Mouse (Mus musculus): Measurements from ENCODE around the gene Cyp4a12b. TPM values are rescaled to one million over a fixed set of nuclear protein-coding genes. Genes with fewer than 3 reads are reported as not detected.
"Not testable (repeated sequence)": the region's sequence is repeated elsewhere in the genome, so short reads cannot be mapped to it uniquely, and the experiment has no call there.

The Cyp4a12b gene
- not detected in 2 replicates for polyA plus RNA-seq (2011; ENCODE audit: insufficient read depth, insufficient read length, low replicate concordance, missing spikeins)

GRCm38 (mm10) chr4:115411324-115411723, at the start of gene Cyp4a12b:
TSS of gene Cyp4a12b (plus strand) at chr4:115411624.
- H3K27ac ChIP-seq (ENCODE audit: control insufficient read depth, insufficient read depth, low read depth, low read length, poor library complexity); H3K4me1 ChIP-seq (ENCODE audit: control insufficient read depth, insufficient read depth, low read length); H3K4me3 ChIP-seq (replicated peaks; ENCODE audit: control insufficient read depth, low read depth, low read length): not testable (repeated sequence)

DNA sequence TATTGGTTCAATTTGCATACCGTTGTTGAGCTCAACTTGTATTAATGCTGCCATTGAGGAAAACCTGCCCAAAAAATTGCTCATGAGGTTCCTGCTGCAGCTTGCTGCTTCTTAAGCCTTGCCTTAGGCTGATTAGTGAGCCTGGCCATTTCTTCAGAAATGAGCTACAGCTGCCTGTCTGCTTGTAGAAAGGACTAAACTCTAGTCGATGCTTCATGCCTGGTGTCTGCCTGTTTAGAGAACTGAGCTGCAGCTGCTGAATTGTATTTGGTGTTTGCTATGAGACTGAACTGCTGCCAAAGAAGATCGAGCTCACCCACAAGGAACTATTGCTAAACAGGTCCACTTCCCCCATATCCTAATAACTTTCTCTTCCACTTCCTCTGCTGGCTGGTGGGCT, 45.8 kb upstream of the Cyp4a12b start:
- WGBS = 38% methylated on average over 3 of the region's 3 CpGs
- not testable (repeated sequence) for H3K4me1 ChIP-seq (ENCODE audit: control insufficient read depth, insufficient read depth, low read length); H3K27ac ChIP-seq (ENCODE audit: control insufficient read depth, insufficient read depth, low read depth, low read length, poor library complexity); H3K4me3 ChIP-seq (replicated peaks; ENCODE audit: control insufficient read depth, low read depth, low read length)

- not testable (repeated sequence) for H3K4me3 ChIP-seq (replicated peaks; ENCODE audit: control insufficient read depth, low read depth, low read length); H3K27ac ChIP-seq (ENCODE audit: control insufficient read depth, insufficient read depth, low read depth, low read length, poor library complexity); H3K4me1 ChIP-seq (ENCODE audit: control insufficient read depth, insufficient read depth, low read length)
These were observed 43.4 kb upstream of the Cyp4a12b start for GRCm38 (mm10) chr4:115368067-115368466.

DNA sequence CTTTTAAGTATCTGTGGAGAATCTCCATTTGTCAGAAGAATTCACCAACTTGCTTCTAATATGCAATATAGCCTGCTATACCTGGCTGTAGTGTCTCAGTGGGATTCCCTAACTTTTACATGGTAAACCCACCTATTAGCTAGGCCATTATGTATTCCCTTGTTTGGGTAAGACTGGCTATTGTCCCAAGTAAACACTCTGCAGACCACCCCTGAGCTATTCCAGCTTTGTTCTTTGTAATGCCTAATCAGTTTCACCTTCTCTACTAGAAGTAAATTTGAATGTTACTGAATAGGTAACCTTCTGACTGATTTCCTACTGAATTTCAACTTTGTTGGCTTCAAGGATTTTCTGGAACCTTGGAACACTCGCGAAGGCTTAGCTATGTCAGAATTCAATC, 15.2 kb upstream of the Cyp4a12b start:
- H3K27ac ChIP-seq (ENCODE audit: control insufficient read depth, insufficient read depth, low read depth, low read length, poor library complexity); H3K4me3 ChIP-seq (replicated peaks; ENCODE audit: control insufficient read depth, low read depth, low read length); H3K4me1 ChIP-seq (ENCODE audit: control insufficient read depth, insufficient read depth, low read length): not testable (repeated sequence)
- 89% methylated on average over 2 of the region's 2 CpGs for WGBS

- H3K4me3 ChIP-seq (replicated peaks; ENCODE audit: control insufficient read depth, low read depth, low read length); H3K27ac ChIP-seq (ENCODE audit: control insufficient read depth, insufficient read depth, low read depth, low read length, poor library complexity); H3K4me1 ChIP-seq (ENCODE audit: control insufficient read depth, insufficient read depth, low read length): not testable (repeated sequence)
These were observed 14.5 kb upstream of the Cyp4a12b start for GRCm38 (mm10) chr4:115396950-115397349.

DNA sequence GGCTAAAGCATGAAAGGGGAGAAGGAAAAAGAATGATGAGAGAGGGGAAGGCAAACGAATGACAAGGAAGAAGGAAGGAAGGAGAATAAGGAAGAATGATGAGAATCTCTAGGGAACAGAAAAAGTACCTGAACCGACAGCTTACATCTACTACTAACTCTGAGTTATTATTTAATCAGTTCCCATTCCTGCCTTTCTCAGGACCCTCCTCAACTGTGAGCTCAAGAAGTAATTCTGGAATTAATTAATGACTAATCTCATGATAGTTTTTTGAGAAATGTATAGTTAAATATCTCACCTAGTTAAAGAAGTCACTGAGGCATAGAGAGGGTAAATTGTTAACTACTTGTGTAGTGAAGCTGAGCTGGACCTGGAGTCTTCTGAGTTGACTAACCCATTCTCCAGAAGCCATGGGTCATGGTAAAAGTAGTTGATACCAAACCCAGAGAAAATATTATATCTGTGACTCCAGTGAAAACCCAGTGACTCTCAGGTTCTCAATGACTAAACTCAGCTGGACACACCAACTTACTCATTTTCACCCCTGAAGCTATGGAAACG, 39.2 kb downstream of the Cyp4a12b start:
- Histone ChIP-seq H3K4me3 (replicated peaks; ENCODE audit: control insufficient read depth, low read depth, low read length) (no peak overlapping the region), H3K27ac (ENCODE audit: control insufficient read depth, insufficient read depth, low read depth, low read length, poor library complexity) (no peak overlapping the region), H3K4me1 (ENCODE audit: control insufficient read depth, insufficient read depth, low read length) (no peaks in the 10 kb centered on the region)
- TF ChIP-seq CTCF (IDR thresholded peaks at IDR 0.05; ENCODE audit: control insufficient read depth, insufficient read depth, low read length) (no peak), POLR2A (IDR thresholded peaks at IDR 0.05; ENCODE audit: borderline replicate concordance, control insufficient read depth, low read depth, low read length) (no peak)
- WGBS = 31% methylated on average over 3 of the region's 3 CpGs

DNA sequence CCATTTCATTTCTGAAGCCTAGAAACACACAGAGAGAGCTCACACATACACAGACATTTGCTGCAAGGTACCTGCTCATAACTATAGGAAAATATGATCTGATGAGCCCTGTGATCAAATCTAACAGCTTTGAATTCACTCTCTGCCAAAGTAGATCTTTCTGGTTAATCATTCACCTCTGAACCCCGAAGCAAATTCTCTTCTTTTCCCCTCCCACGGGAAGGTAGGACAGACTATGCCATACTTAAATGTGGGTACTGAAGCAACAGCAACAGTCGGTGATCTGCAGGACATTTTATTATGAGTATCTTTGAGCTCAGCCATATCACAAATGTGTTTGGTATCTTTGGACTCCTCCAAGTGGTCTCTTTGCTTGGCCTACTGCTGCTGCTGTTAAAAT, 40.9 kb downstream of the Cyp4a12b start, which contains the start of gene Cyp4a30b:
TSS of gene Cyp4a30b (plus strand) at position 301 of the 400 bp plus-strand sequence.
- no peak within 1 kb of the TSS for H3K27ac ChIP-seq (ENCODE audit: control insufficient read depth, insufficient read depth, low read depth, low read length, poor library complexity)
- 81% methylated on average over 3 of the region's 3 CpGs for WGBS
- H3K4me1 ChIP-seq (ENCODE audit: control insufficient read depth, insufficient read depth, low read length) = no peaks in the 10 kb centered on the region
- no peak within 1 kb of the TSS for H3K4me3 ChIP-seq (replicated peaks; ENCODE audit: control insufficient read depth, low read depth, low read length)
- TF ChIP-seq CTCF (IDR thresholded peaks at IDR 0.05; ENCODE audit: control insufficient read depth, insufficient read depth, low read length) (no peak), POLR2A (IDR thresholded peaks at IDR 0.05; ENCODE audit: borderline replicate concordance, control insufficient read depth, low read depth, low read length) (no peak)

DNA sequence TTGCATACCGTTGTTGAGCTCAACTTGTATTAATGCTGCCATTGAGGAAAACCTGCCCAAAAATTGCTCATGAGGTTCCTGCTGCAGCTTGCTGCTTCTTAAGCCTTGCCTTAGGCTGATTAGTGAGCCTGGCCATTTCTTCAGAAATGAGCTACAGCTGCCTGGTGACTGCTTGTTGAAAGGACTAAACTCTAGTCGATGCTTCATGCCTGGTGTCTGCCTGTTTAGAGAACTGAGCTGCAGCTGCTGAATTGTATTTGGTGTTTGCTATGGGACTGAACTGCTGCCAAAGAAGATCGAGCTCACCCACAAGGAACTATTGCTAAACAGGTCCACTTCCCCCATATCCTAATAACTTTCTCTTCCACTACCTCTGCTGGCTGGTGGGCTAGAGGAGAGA, 62.2 kb downstream of the Cyp4a12b start:
- not testable (repeated sequence) for H3K4me3 ChIP-seq (replicated peaks; ENCODE audit: control insufficient read depth, low read depth, low read length); H3K27ac ChIP-seq (ENCODE audit: control insufficient read depth, insufficient read depth, low read depth, low read length, poor library complexity); H3K4me1 ChIP-seq (ENCODE audit: control insufficient read depth, insufficient read depth, low read length)
- WGBS = 40% methylated on average over 3 of the region's 3 CpGs

DNA sequence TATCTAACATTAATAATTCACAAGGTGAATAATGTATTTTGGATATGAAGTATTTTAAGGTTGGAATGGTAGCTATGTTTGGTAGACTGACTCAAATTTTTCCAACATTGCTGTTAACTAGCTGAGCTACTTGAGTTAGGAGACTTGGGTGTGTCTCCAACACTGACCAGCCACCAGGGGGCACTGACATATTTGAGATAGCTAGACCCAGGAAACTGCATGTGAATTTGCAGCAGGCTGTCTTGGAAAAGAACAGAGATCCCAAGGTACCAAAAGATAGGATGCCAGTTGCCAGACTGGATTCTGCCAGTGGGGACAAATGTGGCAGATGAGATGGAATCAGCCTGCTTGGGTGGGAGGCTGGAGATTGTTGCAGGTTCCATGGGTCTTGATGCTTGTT, 64.6 kb downstream of the Cyp4a12b start:
- H3K4me3 ChIP-seq (replicated peaks; ENCODE audit: control insufficient read depth, low read depth, low read length); H3K27ac ChIP-seq (ENCODE audit: control insufficient read depth, insufficient read depth, low read depth, low read length, poor library complexity); H3K4me1 ChIP-seq (ENCODE audit: control insufficient read depth, insufficient read depth, low read length): not testable (repeated sequence)

GRCm38 (mm10) chr4:115481006-115481652, 69.7 kb downstream of the Cyp4a12b start:
- TF ChIP-seq POLR2A (IDR thresholded peaks at IDR 0.05; ENCODE audit: borderline replicate concordance, control insufficient read depth, low read depth, low read length) = no peak
- no peak for TF ChIP-seq CTCF (IDR thresholded peaks at IDR 0.05; ENCODE audit: control insufficient read depth, insufficient read depth, low read length)
- Histone ChIP-seq H3K27ac (ENCODE audit: control insufficient read depth, insufficient read depth, low read depth, low read length, poor library complexity) (no peak overlapping the region), H3K4me1 (ENCODE audit: control insufficient read depth, insufficient read depth, low read length) (no peaks in the 10 kb centered on the region), H3K4me3 (replicated peaks; ENCODE audit: control insufficient read depth, low read depth, low read length) (no peak overlapping the region)
- 22% methylated on average over 6 of the region's 6 CpGs for WGBS

Other genes starting within 250 kb of the Cyp4a12b start
- gene Cyp4a29, start 169.5 kb upstream of the Cyp4a12b start, polyA plus RNA-seq (2011; ENCODE audit: insufficient read depth, insufficient read length, low replicate concordance, missing spikeins) = not detected in 2 replicates
- gene Cyp4a12a, start 112.6 kb upstream of the Cyp4a12b start, polyA plus RNA-seq (2011; ENCODE audit: insufficient read depth, insufficient read length, low replicate concordance, missing spikeins) = 2.1 TPM in 1 of 2 replicates, not detected in the other
- not detected in 2 replicates for gene Cyp4a30b, start 41.0 kb downstream of the Cyp4a12b start, polyA plus RNA-seq (2011; ENCODE audit: insufficient read depth, insufficient read length, low replicate concordance, missing spikeins)
- gene Cyp4a14, start 84.5 kb downstream of the Cyp4a12b start, polyA plus RNA-seq (2011; ENCODE audit: insufficient read depth, insufficient read length, low replicate concordance, missing spikeins) = 1.2 TPM in 1 of 2 replicates, not detected in the other
- 3.1 TPM in 1 of 2 replicates, not detected in the other for gene Cyp4a10, start 106.6 kb downstream of the Cyp4a12b start, polyA plus RNA-seq (2011; ENCODE audit: insufficient read depth, insufficient read length, low replicate concordance, missing spikeins)
- gene Cyp4a31, start 152.0 kb downstream of the Cyp4a12b start, polyA plus RNA-seq (2011; ENCODE audit: insufficient read depth, insufficient read length, low replicate concordance, missing spikeins) = 1.5 TPM in 1 of 2 replicates, not detected in the other
- not detected in 2 replicates for gene Cyp4a32, start 189.3 kb downstream of the Cyp4a12b start, polyA plus RNA-seq (2011; ENCODE audit: insufficient read depth, insufficient read length, low replicate concordance, missing spikeins)
- gene Cyp4b1, start 236.1 kb downstream of the Cyp4a12b start, polyA plus RNA-seq (2011; ENCODE audit: insufficient read depth, insufficient read length, low replicate concordance, missing spikeins) = 5.6 and 12.0 TPM in 2 replicates